Mouse (Mus musculus): Measurements from ENCODE around the gene Gorasp1. TPM values are rescaled to one million over a fixed set of nuclear protein-coding genes. Genes with fewer than 3 reads are reported as not detected.

Gene Gorasp1
- polyA plus RNA-seq, 1 experiment from 2014 or later: 23.2 TPM

DNA sequence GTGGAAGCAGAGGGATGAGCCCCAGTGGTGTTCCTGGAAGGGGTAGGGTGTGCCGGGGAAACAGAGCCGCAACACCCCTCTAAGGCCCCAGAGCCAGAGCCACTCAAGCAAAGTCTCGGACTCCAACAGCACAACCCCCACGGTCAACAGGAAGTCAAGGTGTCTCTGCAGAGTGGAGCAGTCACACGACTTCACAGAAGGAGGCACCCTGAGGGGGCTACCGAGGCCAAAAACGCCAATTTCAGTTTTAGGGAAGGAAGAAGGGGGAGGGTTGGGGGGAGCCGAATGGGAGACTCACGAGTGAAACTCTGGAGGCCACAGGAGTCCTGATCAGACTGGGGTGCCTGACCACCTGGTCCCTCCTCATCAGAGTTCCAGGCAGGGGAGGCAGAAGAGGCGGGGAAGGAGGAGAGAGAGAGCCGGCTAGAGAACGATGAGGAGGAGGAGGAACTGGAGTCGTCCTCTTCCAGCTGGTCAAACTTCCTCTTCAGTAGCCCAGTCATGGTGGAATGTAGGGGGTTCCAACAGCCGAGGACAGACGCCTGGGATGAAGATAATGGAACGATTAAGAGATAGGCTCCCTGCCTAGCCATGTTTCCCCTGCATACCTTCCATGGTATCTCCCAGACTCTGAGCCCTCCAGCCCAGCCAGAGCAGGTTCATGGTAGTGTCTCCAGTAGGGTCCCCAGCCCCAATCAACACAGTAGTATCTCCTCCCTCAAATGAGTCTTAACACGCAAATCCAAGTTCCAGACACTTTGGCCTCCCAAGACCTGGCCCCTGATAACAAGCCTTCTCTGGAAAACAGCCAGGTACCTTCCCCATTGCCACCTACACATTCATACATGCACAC, 39.6 kb upstream of the Gorasp1 start:
- no peak for ATAC-seq (ENCODE audit: insufficient number of reproducible peaks, insufficient read depth, low FRiP score, low read depth)
- H3K4me2 ChIP-seq (ENCODE audit: low read length): peak overlapping the region; percentile 43
- H3K27ac ChIP-seq (replicated peaks in 1 of 2; ENCODE audit: control insufficient read depth in 1 of 2, insufficient read depth in 1 of 2, low read depth in 2 of 2, low read length in 2 of 2): peak overlapping the region in 1 of 2 experiments; percentile 51; a peak in 2 of 4 replicates
- H3K4me1 ChIP-seq (ENCODE audit: control insufficient read depth in 2 of 2, insufficient read depth in 2 of 2, low read length in 2 of 2): peaks cover 46 to 55% of the 10 kb centered on the region in 2 experiments
- H3K27me3 ChIP-seq (ENCODE audit: control insufficient read depth, insufficient read depth, low read length): no peaks in the 10 kb centered on the region
- H3K36me3 ChIP-seq (ENCODE audit: control insufficient read depth, insufficient read depth, low read length): peaks cover 35% of the 10 kb centered on the region
- H3K9me3 ChIP-seq (ENCODE audit: control insufficient read depth, low read length): no peaks in the 10 kb centered on the region
- peak overlapping the region; percentile 52 for H3K9ac ChIP-seq (ENCODE audit: low read length)
- H3K4me3 ChIP-seq (ENCODE audit: control insufficient read depth in 1 of 2, insufficient read depth in 1 of 2, low read depth in 1 of 2, low read length in 2 of 2): no peak overlapping the region
- WGBS: 21% methylated on average over 17 of the region's 17 CpGs

DNA sequence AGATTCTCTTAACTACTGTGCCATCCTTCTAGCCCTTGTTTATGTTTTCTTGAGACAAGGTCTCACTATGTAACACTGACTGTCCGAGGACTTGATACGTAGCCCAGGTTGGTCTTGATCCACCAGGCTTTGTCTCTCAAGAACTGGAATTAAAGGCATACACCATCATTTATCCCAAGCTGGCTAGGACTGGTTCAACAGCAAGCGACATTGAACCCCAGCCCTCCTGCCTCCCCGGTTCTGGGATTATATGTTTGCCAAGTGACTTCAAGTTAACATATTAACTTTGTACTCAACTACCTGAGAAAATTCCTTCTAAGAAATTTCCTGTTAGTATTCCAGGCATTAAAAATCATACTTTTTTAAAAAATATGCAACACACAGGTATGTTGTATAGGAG, 37.9 kb upstream of the Gorasp1 start:
- no peak for ATAC-seq (ENCODE audit: insufficient number of reproducible peaks, insufficient read depth, low FRiP score, low read depth)
- Histone ChIP-seq H3K4me1 (ENCODE audit: control insufficient read depth in 2 of 2, insufficient read depth in 2 of 2, low read length in 2 of 2) (peaks cover 41 to 52% of the 10 kb centered on the region in 2 experiments), H3K4me2 (ENCODE audit: low read length) (no peak overlapping the region), H3K36me3 (ENCODE audit: control insufficient read depth, insufficient read depth, low read length) (peaks cover 45% of the 10 kb centered on the region), H3K9me3 (ENCODE audit: control insufficient read depth, low read length) (no peaks in the 10 kb centered on the region), H3K27ac (replicated peaks in 1 of 2; ENCODE audit: control insufficient read depth in 1 of 2, insufficient read depth in 1 of 2, low read depth in 2 of 2, low read length in 2 of 2) (no peak overlapping the region), H3K4me3 (ENCODE audit: control insufficient read depth in 1 of 2, insufficient read depth in 1 of 2, low read depth in 1 of 2, low read length in 2 of 2) (no peak overlapping the region), H3K27me3 (ENCODE audit: control insufficient read depth, insufficient read depth, low read length) (no peaks in the 10 kb centered on the region), H3K9ac (ENCODE audit: low read length) (no peak overlapping the region)
- WGBS: 97% methylated on average over 4 of the region's 4 CpGs

DNA sequence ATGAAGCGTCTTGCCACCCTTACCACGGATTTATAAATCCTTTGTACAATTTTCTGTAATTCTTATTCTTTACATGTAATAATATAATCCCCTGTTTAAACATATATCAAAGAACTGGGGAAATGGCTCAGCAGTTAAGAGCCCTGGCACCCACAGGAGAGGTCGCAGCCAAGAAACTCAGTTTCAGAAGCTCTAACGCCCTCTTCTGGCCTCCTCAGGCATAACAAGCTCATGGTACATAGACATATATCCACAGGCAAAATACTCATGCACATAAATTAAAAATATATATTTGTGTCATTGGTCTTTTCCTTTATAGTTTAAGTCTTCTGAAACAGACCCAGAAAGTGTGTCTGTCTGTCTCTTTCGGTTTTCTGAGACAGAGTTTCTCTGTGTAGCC, 37.2 kb upstream of the Gorasp1 start:
- peaks cover 41 to 52% of the 10 kb centered on the region in 2 experiments for H3K4me1 ChIP-seq (ENCODE audit: control insufficient read depth in 2 of 2, insufficient read depth in 2 of 2, low read length in 2 of 2)
- no peak overlapping the region for H3K9ac ChIP-seq (ENCODE audit: low read length)
- 75% methylated on average over 5 of the region's 5 CpGs for WGBS
- H3K4me3 ChIP-seq (ENCODE audit: control insufficient read depth in 1 of 2, insufficient read depth in 1 of 2, low read depth in 1 of 2, low read length in 2 of 2): no peak overlapping the region
- H3K36me3 ChIP-seq (ENCODE audit: control insufficient read depth, insufficient read depth, low read length): peaks cover 45% of the 10 kb centered on the region
- no peak overlapping the region for H3K4me2 ChIP-seq (ENCODE audit: low read length)
- no peak overlapping the region for H3K27ac ChIP-seq (replicated peaks in 1 of 2; ENCODE audit: control insufficient read depth in 1 of 2, insufficient read depth in 1 of 2, low read depth in 2 of 2, low read length in 2 of 2)
- no peaks in the 10 kb centered on the region for H3K27me3 ChIP-seq (ENCODE audit: control insufficient read depth, insufficient read depth, low read length)
- ATAC-seq (ENCODE audit: insufficient number of reproducible peaks, insufficient read depth, low FRiP score, low read depth): no peak
- H3K9me3 ChIP-seq (ENCODE audit: control insufficient read depth, low read length): no peaks in the 10 kb centered on the region

DNA sequence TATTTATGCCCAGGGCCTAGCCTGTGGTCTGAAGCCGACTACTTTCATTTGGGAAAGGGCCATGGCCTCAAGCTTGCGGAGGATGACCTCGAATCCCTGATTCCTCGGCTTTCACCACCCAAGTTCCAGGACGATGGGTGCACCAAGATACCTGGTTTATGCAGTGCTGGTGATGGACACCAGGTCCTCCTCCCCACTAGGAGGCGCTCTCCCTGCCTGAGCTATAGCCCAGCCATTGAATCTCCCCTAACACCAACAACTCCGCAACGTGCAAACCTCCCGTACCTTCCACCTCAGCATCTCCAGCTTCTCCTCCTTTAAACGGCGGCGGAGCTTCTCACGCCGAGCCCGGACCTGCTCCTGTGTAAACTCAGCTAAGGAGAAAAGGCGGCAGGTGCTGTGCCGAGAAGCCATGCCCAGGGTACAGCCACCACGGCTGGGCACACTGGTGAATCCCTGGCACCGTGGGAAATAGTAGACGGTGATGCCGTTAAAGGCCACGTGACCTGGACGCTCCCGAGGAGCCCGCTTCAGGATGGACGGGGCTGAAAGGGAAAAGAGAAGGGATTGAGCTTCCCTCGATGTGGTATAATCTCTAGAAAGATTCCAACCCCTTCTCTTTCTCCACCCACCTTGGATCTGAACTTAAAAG, 36.6 kb upstream of the Gorasp1 start:
- Histone ChIP-seq H3K9ac (ENCODE audit: low read length) (no peak overlapping the region), H3K36me3 (ENCODE audit: control insufficient read depth, insufficient read depth, low read length) (peaks cover 45% of the 10 kb centered on the region)
- 88% methylated on average over 27 of the region's 27 CpGs for WGBS

DNA sequence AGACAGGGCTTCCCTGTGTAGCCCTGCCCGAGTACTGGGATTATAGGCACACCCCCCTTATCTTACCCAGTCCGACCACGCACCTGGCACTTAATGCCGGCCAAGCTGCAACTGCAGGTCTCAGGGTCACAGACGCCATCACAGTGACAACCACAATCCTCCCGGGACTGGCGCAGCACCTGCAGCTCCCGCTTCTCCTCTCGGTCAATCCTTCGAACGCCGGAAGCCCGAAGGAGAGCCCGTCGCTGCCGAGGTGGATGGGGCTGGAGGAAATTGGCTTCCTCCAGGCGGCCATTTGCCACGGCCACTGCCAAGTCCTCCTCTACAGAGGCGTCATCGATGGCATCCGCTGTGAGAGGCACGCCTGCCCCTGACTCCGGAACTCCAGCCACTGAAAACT, 35.9 kb upstream of the Gorasp1 start:
- Histone ChIP-seq H3K4me2 (ENCODE audit: low read length) (no peak overlapping the region), H3K4me3 (ENCODE audit: control insufficient read depth in 1 of 2, insufficient read depth in 1 of 2, low read depth in 1 of 2, low read length in 2 of 2) (no peak overlapping the region), H3K4me1 (ENCODE audit: control insufficient read depth in 2 of 2, insufficient read depth in 2 of 2, low read length in 2 of 2) (peaks cover 32 to 47% of the 10 kb centered on the region in 2 experiments), H3K9me3 (ENCODE audit: control insufficient read depth, low read length) (no peaks in the 10 kb centered on the region), H3K9ac (ENCODE audit: low read length) (no peak overlapping the region), H3K27me3 (ENCODE audit: control insufficient read depth, insufficient read depth, low read length) (no peaks in the 10 kb centered on the region), H3K36me3 (ENCODE audit: control insufficient read depth, insufficient read depth, low read length) (peaks cover 45% of the 10 kb centered on the region), H3K27ac (replicated peaks in 1 of 2; ENCODE audit: control insufficient read depth in 1 of 2, insufficient read depth in 1 of 2, low read depth in 2 of 2, low read length in 2 of 2) (no peak overlapping the region)
- no peak for ATAC-seq (ENCODE audit: insufficient number of reproducible peaks, insufficient read depth, low FRiP score, low read depth)
- whole genome bisulfite sequencing: 93% methylated on average over 23 of the region's 23 CpGs

More for the DNA sequence above, 36.6 kb upstream of the Gorasp1 start:
- no peaks in the 10 kb centered on the region for H3K9me3 ChIP-seq (ENCODE audit: control insufficient read depth, low read length)
- no peak for ATAC-seq (ENCODE audit: insufficient number of reproducible peaks, insufficient read depth, low FRiP score, low read depth)
- no peak overlapping the region for H3K4me3 ChIP-seq (ENCODE audit: control insufficient read depth in 1 of 2, insufficient read depth in 1 of 2, low read depth in 1 of 2, low read length in 2 of 2)
- no peaks in the 10 kb centered on the region for H3K27me3 ChIP-seq (ENCODE audit: control insufficient read depth, insufficient read depth, low read length)
- no peak overlapping the region for H3K4me2 ChIP-seq (ENCODE audit: low read length)
- H3K4me1 ChIP-seq (ENCODE audit: control insufficient read depth in 2 of 2, insufficient read depth in 2 of 2, low read length in 2 of 2): peaks cover 39 to 52% of the 10 kb centered on the region in 2 experiments
- H3K27ac ChIP-seq (replicated peaks in 1 of 2; ENCODE audit: control insufficient read depth in 1 of 2, insufficient read depth in 1 of 2, low read depth in 2 of 2, low read length in 2 of 2): no peak overlapping the region

DNA sequence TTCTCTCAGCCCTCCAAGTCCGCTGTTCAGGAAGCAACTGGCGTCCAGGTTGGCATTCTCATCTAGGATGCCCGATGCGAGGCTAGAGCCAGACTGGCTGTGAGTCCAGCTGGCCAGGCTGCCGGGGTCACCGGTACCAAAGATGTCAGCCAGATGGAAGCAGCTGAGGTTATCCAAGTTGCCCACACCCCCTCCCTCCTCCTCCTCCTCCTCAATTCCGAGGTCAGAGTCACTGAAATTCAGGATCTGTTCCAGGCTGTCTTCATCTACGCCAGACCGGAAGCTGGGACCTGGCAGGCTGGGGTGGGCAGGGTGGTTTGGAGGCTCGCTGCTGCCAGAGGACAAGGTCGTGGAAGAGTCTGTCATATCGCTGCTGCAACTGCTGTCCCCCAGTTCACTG, 35.2 kb upstream of the Gorasp1 start:
- no peak overlapping the region for H3K9ac ChIP-seq (ENCODE audit: low read length)
- H3K36me3 ChIP-seq (ENCODE audit: control insufficient read depth, insufficient read depth, low read length): peaks cover 45% of the 10 kb centered on the region
- H3K4me1 ChIP-seq (ENCODE audit: control insufficient read depth in 2 of 2, insufficient read depth in 2 of 2, low read length in 2 of 2): peaks cover 25 to 40% of the 10 kb centered on the region in 2 experiments
- 80% methylated on average over 12 of the region's 12 CpGs for WGBS
- no peak for ATAC-seq (ENCODE audit: insufficient number of reproducible peaks, insufficient read depth, low FRiP score, low read depth)
- H3K9me3 ChIP-seq (ENCODE audit: control insufficient read depth, low read length): no peaks in the 10 kb centered on the region
- H3K27ac ChIP-seq (replicated peaks in 1 of 2; ENCODE audit: control insufficient read depth in 1 of 2, insufficient read depth in 1 of 2, low read depth in 2 of 2, low read length in 2 of 2): no peak overlapping the region
- no peak overlapping the region for H3K4me2 ChIP-seq (ENCODE audit: low read length)
- H3K4me3 ChIP-seq (ENCODE audit: control insufficient read depth in 1 of 2, insufficient read depth in 1 of 2, low read depth in 1 of 2, low read length in 2 of 2): no peak overlapping the region
- no peaks in the 10 kb centered on the region for H3K27me3 ChIP-seq (ENCODE audit: control insufficient read depth, insufficient read depth, low read length)

DNA sequence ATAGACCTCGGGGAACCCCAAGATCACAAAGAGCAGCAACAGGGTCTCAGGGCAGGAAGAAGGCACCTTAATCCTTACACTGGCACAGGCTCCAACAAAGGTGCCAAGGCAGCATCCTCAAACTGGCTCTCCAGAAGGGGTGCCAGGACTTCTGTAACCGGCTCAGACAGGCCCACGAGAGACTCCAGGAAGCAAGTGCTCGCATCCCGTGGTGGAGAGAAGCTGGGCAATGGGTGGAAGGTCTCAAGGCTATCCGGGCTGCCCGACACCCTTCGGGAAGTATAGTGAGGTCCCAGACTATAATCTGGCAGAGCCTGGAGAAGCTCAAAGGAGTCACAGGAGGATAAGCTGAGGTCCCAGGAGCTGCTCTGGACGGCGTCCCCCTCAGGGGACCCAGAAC, 34.8 kb upstream of the Gorasp1 start:
- Histone ChIP-seq H3K27ac (replicated peaks in 1 of 2; ENCODE audit: control insufficient read depth in 1 of 2, insufficient read depth in 1 of 2, low read depth in 2 of 2, low read length in 2 of 2) (no peak overlapping the region), H3K36me3 (ENCODE audit: control insufficient read depth, insufficient read depth, low read length) (peaks cover 45% of the 10 kb centered on the region), H3K9me3 (ENCODE audit: control insufficient read depth, low read length) (no peaks in the 10 kb centered on the region), H3K4me3 (ENCODE audit: control insufficient read depth in 1 of 2, insufficient read depth in 1 of 2, low read depth in 1 of 2, low read length in 2 of 2) (no peak overlapping the region), H3K4me2 (ENCODE audit: low read length) (no peak overlapping the region), H3K9ac (ENCODE audit: low read length) (no peak overlapping the region), H3K27me3 (ENCODE audit: control insufficient read depth, insufficient read depth, low read length) (no peaks in the 10 kb centered on the region), H3K4me1 (ENCODE audit: control insufficient read depth in 2 of 2, insufficient read depth in 2 of 2, low read length in 2 of 2) (peaks cover 21 to 36% of the 10 kb centered on the region in 2 experiments)
- no peak for ATAC-seq (ENCODE audit: insufficient number of reproducible peaks, insufficient read depth, low FRiP score, low read depth)
- 91% methylated on average over 10 of the region's 10 CpGs for WGBS
